Mouse (Mus musculus) ES-E14 (cell line): ENCODE data around the gene Rnf216.

Source experiments
- CHD2 ChIP-seq: IDR thresholded peaks from 2 replicates; pipeline ENCODE4 v1.6.1; 2014; ENCODE audit warnings: mild to moderate bottlenecking, low read depth, low read length, inconsistent platforms
- HCFC1 ChIP-seq: IDR thresholded peaks from 2 replicates; pipeline ENCODE4 v1.6.1; 2012; ENCODE audit warnings: low read length, inconsistent platforms, borderline replicate concordance; ENCODE audit not compliant: insufficient read depth
- MAFK ChIP-seq: IDR thresholded peaks from 2 replicates; pipeline ENCODE4 v1.6.1; 2014; ENCODE audit warnings: mild to moderate bottlenecking, low read depth, low read length, inconsistent platforms; ENCODE audit not compliant: insufficient read depth
- ZC3H11A ChIP-seq: IDR thresholded peaks from 2 replicates; pipeline ENCODE4 v1.6.1; 2012; ENCODE audit warnings: low read depth, mild to moderate bottlenecking, inconsistent platforms, low read length, borderline replicate concordance
- ZNF384 ChIP-seq: IDR thresholded peaks from 2 replicates; pipeline ENCODE4 v1.6.1; 2012; ENCODE audit warnings: low read depth, low read length, inconsistent platforms

GRCm38 (mm10) chr5:143035271-143035670, 77.5 kb downstream of the Rnf216 start:
- no peak for TF ChIP-seq ZC3H11A
- no peak for TF ChIP-seq CHD2
- TF ChIP-seq ZNF384 = no peak
- TF ChIP-seq MAFK = no peak
- TF ChIP-seq HCFC1 = no peak
